Mouse (Mus musculus) left cerebral cortex, adult 18-20 months (tissue): ENCODE data around the gene Ccdc13. TPM values are rescaled to one million over a fixed set of nuclear protein-coding genes. Genes with fewer than 3 reads are reported as not detected.

Experiments
- DNase-seq, 2 experiments: peaks; one replicate each; pipeline ENCODE4 v3.0.0; 2021 to 2022; ENCODE audit warnings: low spot score in 2 of 2, mixed read lengths in 1 of 2
- total RNA-seq, 2 experiments: library from RNA; stranded (reverse); gene quantifications; 2 replicates each; pipeline ENCODE4 v1.2.3; 2021

Gene Ccdc13
- total RNA-seq, 2 experiments from 2014 or later, result 5.1 to 6.1 TPM

DNA sequence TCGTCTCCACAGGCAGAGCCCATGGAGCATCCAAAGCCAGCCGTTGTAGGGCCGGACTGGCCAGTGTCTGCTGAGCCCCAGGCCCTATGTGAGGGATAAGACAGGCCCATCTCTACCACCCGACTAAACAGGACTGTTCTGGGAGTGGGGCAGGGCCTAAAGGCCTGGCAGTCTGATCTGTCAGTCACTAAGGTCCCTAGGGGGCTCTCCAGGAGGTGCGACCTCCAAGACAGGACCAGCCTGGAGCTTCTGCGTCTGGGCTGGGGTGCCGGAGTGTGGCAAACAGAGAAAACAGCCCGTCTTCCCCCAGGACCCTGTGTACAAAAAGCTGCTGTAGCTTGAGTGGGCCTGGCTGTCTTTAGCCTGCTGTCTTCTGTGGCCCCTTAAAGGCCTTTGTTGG, 77.5 kb downstream of the Ccdc13 start:
- DNase-seq, result peak in 1 of 2 experiments; percentile 1

GRCm38 (mm10) chr9:121761091-121761665, 78.1 kb downstream of the Ccdc13 start:
- DNase-seq, result peak in 1 of 2 experiments; percentile 18

GRCm38 (mm10) chr9:121760271-121761090, 78.8 kb downstream of the Ccdc13 start:
- DNase-seq, result peak; percentile 49 to 62

DNA sequence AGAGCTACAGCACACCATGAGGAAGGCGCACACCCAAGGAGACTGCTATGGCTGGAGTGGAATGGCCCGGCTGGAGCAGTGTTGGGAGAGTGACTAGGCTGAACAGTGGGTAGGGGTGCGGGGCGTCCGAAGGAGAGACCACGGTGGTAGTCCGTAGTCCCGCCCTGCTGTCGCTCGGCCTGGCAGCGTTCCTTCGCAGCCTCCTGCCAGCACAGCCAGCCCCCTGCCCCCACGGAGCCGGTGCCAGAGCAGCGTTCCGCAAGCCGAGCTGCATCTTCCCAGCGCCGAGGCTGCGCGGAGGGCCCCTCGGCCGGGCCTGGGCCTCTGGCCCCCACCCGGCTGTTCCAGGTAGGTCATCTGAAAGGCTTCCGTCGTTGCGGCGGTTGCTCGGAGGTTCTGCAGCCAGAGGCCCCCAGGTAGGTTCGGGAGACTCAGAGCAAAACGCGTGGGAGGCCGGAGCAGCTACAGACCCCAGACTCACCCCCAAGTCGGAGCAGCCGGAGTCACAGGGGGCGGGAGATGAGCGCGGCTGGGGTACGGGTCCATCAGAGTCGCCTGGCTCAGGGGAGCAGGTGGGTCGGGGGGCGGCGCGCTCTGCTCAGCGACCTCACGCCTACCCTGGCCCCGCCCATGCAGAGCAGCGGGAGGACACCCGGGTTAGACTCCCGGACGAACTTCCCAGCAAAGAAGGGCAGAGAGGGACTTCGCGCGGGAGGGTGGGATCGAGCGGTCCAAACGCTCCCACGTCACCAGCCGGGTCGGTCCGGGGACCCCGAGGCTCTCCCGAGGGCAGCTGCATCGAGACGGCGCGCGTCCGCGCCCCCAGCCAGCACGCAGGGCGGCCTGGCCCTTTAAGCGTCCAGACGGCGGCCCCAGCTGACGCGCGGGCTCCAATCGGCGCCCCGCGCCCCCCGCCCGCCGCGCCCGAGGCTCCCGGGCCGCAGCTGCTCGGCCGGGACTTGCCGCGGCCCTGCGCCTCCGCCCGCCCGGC, 79.9 kb downstream of the Ccdc13 start, which contains the start of gene Zfp651:
Gene Zfp651, plus strand, starts transcription at position 240 of the 991 bp plus-strand sequence.
- peak; percentile 70 to 81 for DNase-seq

DNA sequence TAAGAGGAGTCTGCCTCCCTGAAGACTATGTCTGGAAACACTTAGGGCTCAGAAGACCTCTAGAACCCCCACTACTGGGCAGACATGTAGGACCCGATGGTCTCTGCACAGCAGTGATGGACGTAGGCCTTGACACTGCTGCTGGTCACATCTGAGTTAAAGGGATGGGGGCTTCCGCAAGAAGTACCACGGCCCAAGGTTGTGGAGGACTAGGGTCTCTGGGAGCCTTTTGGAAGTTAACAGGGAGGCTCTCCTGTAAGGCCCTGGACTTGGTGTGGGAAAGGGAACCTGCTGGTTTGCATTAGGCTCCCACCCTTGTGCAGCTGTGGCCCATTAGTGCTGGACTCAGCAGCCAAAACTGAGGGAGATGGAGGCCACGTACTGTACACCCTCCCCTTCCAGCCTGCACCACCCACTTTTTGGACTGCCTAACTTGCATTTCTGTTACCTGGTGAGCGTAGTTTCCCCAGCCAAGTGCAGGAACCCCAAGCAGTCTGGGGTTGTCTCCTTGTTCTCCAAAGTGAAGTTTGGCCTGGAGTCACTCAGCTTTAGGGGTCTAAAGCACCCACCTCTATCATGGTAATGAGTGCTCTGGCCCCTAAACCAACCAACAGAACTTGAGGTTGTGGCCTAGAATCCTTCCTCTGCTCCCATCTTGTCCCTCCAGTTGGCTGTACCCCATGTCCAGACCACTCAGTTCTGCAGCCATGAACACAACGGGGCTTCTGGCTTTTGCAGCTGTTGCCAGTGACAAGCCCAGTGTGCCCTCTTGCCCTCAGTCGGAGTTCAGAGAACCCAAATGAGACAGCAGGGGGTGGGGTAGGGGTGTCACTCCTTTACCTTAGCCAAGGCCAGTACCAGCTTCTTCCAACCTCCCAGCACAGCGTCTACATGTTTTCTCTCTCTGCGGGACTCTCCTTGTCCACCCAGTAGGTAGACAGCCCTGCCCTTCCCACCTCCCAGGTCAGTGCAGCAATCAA, 81.1 kb downstream of the Ccdc13 start:
- DNase-seq, result no peak

GRCm38 (mm10) chr9:121757432-121757831, 81.8 kb downstream of the Ccdc13 start:
- no peak for DNase-seq

DNA sequence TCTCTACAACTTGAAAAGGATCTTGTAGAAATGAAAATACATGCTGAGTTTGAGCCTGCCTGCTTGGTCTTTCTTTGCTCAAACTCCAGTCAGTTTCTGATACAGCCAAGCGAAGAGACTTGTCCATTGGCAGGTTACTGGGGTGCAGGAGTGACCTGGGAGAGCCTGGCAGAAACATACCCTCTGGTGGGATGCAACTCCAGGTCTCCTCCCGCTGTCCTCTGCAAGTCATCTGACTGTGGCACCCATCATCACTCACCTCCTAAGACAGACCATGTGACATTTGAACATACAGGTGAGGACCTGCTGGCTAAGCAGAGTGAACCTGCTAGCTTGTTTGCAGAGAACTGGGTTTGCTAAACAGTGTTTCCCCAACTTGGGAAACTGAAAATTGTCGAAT, 82.5 kb downstream of the Ccdc13 start:
- no peak for DNase-seq

DNA sequence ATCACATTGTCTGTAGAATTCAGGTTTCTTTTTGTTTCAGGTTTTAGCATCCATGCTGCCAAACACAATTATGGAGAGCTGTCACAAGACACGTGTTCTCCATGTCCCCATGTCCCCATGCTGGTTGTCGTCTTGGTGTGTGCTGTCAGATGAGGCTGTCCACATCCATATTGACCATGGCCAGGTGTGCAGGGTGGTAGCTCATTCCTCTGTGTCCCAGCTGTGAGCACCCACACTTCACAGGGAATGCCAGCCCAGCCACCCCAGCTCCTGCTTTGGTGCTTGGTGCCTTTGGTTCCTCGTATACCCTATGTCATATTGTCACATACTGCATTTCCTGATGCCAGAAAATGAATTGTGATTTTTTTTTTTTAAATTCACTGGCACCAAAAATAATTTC, 84.6 kb downstream of the Ccdc13 start:
- DNase-seq, result no peak

DNA sequence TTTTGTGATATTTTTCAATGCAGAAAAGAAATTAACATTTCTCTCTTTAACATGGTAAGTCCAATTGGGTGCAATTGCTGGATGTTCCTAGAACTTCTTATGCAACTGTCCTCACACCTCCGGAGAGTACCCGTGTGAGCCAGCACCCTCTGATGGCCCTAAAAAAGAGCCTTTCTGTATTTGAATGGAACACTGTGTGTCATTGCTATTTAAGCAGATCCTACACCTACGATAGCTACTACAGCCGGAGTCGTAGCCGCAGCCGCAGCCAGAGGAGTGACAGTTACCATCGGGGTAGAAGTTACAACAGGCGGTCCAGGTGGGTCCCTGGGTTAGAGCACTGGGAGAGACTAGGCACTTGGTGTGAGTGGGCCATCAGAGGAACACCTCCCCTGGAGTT, 86.5 kb downstream of the Ccdc13 start:
- DNase-seq, result peak; percentile 61 to 75

Other genes with a start within 250 kb of the Ccdc13 start
- gene Lyzl4, start 197.4 kb downstream of the Ccdc13 start, total RNA-seq, result 1 to 10 TPM; 1.4 to 1.8 TPM
- gene Vipr1, start 196.7 kb downstream of the Ccdc13 start, total RNA-seq, result 10 to 100 TPM; 22.1 to 35.8 TPM
- gene Sec22c, start 134.0 kb downstream of the Ccdc13 start, total RNA-seq, result 10 to 100 TPM; 28.9 to 29.4 TPM
- 10 to 100 TPM; 73.2 to 83.3 TPM for gene Ss18l2, start 129.1 kb downstream of the Ccdc13 start, total RNA-seq
- 100 to 1,000 TPM; 103 to 112 TPM for gene Nktr, start 120.3 kb downstream of the Ccdc13 start, total RNA-seq
- 100 to 1,000 TPM; 104 to 106 TPM for gene Zfp651, start 80.1 kb downstream of the Ccdc13 start, total RNA-seq
- 1 to 10 TPM; 6.2 to 7.2 TPM for gene Klhl40, start 61.9 kb downstream of the Ccdc13 start, total RNA-seq
- 10 to 100 TPM; 15.4 to 25.0 TPM for gene Hhatl, start 47.0 kb downstream of the Ccdc13 start, total RNA-seq
- 100 to 1,000 TPM in 1 of 2 experiments, 10 to 100 TPM in 1; 96.5 to 107 TPM for gene Higd1a, start 18.9 kb upstream of the Ccdc13 start, total RNA-seq
- gene Ackr2, start 58.9 kb upstream of the Ccdc13 start, total RNA-seq, result 1 to 10 TPM; 5.9 to 9.5 TPM
- gene Cyp8b1, start 76.8 kb upstream of the Ccdc13 start, total RNA-seq, result not detected
- 1 to 10 TPM; 5.4 to 7.5 TPM for gene Fam198a, start 111.5 kb upstream of the Ccdc13 start, total RNA-seq
- 10 to 100 TPM; 43.2 to 43.4 TPM for gene Pomgnt2, start 157.6 kb upstream of the Ccdc13 start, total RNA-seq